Mouse (Mus musculus): ENCODE data around the gene Elk4.

The Elk4 gene

GRCm38 (mm10) chr1:132007282-132007815, at the start of gene Elk4:
TSS of gene Elk4 (plus strand) at chr1:132007607.
- peak; percentile 88 to 89 for DNase-seq

DNA sequence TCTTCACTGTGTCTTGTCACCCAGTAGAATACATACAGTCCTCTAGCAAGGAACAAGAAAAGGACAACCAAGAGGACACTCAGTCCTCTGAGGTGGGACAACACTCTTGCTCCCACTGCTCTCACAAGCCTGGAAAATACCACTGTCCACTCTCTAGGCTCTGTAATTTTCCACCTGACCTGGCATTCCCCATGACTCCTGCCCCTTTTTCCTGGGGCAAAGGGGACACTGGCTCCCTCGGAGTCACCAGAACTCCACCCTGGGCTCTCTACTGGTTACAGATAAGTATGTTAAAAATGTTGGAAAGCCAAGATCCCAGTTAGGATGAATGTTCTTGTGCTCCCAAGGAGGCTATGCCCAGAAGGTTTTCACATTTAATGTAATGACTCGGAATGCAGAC, 46.4 kb upstream of the Elk4 start:
- DNase-seq: no peak

GRCm38 (mm10) chr1:131962606-131963084, 44.8 kb upstream of the Elk4 start, which contains the start of gene Slc45a3:
TSS of gene Slc45a3 (plus strand) at chr1:131962967.
- DNase-seq: no peak

DNA sequence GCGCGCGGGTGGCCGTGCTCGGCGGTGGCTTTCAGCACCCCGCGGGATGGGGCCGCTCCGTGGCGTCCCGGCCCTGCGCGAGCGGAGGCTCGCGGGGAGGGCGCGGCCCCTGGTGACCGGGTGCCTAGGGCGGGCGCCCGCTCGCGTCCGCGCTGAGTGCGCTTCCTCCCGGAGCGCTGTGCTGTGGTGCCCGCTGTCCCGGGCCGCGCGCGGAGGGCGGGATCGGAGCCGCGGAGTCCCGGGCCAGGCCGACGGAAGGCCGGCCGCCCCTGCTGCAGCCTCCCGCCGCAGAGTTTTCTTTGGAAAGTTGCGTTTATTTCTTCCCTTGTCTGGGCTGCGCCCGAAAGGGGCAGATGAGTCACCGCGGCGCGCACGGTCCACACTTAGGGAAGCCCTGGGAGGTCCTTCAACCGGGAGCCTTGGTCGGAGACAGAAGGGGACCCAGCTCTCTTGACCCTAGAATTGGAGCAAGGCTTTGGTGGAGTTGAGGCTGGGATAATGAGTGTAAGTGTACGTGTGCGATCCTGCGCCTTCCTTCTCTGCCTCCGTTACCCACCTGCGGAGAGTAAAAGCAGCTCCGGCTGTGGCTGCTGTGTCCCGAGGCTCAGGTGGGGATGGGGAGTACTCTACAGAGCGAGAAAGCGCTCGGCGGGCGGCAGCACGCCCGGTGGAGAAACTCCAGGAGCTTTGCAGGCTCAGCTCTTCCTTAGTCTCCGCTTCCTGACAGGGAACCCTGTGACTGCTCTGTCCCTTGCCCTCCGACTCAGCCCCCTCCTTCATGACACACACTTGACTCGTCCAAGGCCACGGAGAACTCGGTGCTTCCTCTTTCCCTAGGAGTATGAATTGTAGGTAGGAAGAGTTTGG, 44.1 kb upstream of the Elk4 start:
- DNase-seq: peak in 1 of 2 experiments; percentile 20

DNA sequence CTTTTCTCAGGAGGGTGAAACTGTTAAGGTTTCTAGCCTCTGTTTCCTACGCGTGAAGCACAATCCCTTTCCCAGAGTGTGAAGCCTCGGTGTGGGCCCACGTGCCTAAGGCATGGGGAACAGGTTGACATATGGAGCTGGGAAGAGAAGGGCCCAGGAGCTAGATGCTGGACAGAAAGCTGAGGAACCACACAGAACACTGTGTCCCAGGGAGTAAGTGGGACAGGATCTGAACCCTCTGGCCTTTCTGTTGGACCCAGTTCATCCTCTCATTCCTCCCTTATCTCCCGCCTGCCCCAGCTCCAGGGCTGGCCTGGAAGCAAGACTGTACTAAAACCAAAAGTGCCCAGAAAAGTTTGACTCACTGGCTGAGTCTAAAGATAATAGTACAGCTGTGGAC, 43.3 kb upstream of the Elk4 start:
- DNase-seq: no peak

DNA sequence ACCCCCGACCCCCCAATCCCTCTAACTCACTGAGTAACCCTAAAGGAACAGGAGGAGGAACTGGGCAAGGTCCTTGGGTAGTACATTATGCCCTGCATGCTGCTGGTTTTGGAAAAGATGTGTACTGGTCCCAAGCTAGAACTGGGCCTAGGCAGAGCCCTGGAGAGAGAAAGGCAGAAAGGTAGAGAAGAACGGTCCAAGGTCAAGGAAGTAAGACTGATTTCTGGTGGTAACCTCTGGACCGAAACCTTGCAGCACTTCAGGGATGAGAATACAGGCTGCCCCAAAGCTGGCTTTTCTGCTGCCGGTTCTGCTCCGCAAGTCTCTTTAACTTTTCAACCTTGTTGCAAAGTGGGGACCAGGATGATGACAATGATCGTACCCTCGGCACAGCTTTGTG, 42.8 kb upstream of the Elk4 start:
- no peak for DNase-seq

- no peak for DNase-seq
These were observed 41.6 kb upstream of the Elk4 start for GRCm38 (mm10) chr1:131965818-131966217.

DNA sequence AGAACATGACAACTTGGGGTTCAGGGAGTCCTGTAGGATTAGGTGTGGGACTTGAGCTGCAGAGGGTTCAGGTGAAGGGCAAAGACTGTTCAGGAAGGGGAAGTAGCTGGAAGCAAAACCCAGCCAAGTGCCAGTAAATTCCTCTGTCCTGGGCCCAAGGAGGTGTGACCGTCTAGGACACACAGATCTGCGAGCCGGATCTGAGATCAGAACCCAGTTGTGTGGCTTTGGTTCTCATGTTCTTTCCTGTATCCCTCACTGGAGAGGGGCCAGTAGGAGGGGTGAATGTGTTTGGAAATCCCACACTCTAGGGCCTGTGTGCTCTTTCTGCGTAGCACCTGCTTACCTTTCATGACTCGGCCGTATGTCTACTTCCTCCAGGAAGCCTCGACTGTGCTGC, 40.1 kb upstream of the Elk4 start:
- DNase-seq: no peak

DNA sequence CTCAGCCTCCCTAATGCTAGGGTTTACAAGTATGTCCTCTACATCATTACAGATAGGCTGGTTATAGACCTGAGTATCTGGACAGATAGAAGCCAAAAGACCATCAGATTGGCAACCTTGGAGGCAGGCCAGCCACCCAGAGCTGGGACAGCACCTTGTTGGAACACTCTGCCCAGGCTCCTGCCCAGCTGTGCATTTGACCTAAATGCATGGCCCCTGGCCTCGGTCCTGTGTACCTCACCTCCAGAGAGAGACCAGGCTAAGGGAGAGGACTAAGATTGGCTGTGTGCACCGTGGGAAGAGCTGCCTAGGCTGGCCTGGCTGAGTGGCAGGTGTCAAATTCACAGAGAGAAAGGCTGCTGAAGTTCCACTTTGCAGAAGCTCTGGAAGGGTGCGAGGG, 38.9 kb upstream of the Elk4 start:
- no peak for DNase-seq

- DNase-seq: no peak
These were observed 38.4 kb upstream of the Elk4 start for GRCm38 (mm10) chr1:131968983-131969382.

GRCm38 (mm10) chr1:131969825-131970224, 37.6 kb upstream of the Elk4 start:
- no peak for DNase-seq

DNA sequence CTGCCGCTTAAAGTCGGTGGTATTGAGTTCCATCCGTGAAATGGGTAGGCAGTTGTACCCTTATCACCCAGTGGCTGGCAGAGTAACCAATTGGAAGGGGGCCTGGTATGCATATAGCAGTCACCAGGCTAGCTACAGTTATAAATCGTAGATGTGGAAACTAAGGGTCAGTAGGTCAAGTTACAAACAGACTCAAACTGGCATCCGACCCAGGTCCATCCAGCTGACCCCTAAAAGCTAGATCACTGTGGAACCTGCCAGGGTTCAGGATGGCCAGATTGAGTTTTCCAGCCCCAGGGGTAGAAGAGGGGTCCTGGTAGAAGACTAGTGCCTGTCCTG, 37.1 kb upstream of the Elk4 start:
- no peak for DNase-seq

- no peak for DNase-seq
These were observed 36.5 kb upstream of the Elk4 start for GRCm38 (mm10) chr1:131970661-131971520.

GRCm38 (mm10) chr1:131971771-131972497, 35.5 kb upstream of the Elk4 start:
- no peak for DNase-seq

- no peak for DNase-seq
These were observed 34.7 kb upstream of the Elk4 start for GRCm38 (mm10) chr1:131972498-131973334.

DNA sequence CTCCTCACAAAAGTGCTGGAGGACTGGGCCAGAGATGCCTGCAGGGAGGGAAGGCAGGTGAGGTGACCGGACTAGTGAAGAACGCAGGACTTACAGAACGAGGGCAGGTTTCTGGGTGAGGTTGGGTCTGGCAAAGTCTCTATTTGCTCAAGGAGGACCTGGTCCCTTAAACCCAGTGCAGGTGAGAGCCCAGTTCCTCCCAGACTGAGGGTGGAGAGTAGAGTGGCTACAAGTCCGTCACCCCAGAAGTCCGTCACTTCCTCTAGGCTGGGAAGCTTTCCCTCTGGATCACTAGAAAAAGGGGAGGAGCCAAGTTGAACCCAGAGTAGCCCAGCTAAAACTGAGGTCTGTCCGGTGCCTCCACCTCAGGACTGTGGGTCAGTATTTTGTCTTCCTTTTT, 33.4 kb upstream of the Elk4 start:
- DNase-seq: no peak

DNA sequence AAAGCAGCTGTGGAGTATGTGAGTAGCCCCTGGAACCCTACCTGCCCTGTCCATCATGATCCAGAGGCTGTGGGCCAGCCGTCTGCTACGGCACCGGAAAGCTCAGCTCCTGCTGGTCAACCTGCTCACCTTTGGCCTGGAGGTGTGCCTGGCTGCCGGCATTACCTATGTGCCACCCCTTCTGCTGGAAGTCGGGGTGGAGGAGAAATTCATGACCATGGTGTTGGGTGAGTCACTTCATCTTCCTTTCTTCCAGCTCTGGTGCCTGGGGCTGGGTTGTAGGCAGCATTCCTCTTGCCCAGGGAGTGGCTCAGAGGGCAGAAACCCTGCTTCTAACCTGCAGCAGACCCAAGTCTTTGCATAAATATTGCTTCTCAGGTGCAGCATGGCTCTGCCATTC, 30.5 kb upstream of the Elk4 start:
- DNase-seq: no peak

- DNase-seq: no peak
These were observed 26.9 kb upstream of the Elk4 start for GRCm38 (mm10) chr1:131980471-131980870.

DNA sequence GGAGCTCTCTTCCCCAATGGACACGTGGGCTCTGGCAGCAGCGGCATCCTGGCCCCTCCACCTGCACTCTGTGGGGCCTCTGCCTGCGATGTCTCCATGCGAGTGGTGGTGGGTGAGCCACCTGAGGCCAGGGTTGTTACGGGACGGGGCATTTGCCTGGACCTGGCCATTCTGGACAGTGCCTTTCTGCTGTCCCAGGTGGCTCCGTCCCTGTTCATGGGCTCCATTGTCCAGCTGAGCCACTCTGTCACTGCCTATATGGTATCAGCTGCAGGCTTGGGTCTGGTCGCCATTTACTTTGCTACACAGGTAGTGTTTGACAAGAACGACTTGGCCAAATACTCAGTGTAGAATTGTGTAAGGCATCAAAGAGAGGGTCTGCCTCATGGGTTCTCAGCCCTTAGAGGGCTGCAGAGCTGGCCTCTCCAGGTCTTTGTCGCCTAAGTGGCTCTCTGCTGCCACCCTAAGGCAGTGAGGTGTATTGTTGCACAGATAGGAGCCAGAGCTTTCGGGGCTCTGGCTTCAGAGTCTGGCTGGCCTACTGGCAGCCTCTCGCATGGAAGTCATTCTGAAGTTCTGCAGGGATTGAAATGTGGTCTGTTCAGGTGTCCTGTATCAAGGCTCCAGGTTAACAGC, 25.9 kb upstream of the Elk4 start:
- DNase-seq: peak; percentile 76 to 79

- DNase-seq: peak; percentile 82 to 88
These were observed 24.5 kb upstream of the Elk4 start for GRCm38 (mm10) chr1:131982907-131983306.

GRCm38 (mm10) chr1:131983806-131984205, 23.6 kb upstream of the Elk4 start:
- no peak for DNase-seq
